Mouse (Mus musculus): Measurements from ENCODE around the gene Psmd13. TPM values are rescaled to one million over a fixed set of nuclear protein-coding genes. Genes with fewer than 3 reads are reported as not detected.

Gene Psmd13
- 100 to 1,000 TPM; 118 to 127 TPM for total RNA-seq (2021)
- long read RNA-seq, experiment 1, transcript Psmd13-201 (13 exons, 1,989 nt) = major isoform, 123 of 165 reads
- long read RNA-seq, experiment 1, partial matches to known transcripts = 6 of 165 reads
- long read RNA-seq, experiment 1, other reads (novel, unspliced or antisense) = 35 of 165 reads
- long read RNA-seq, experiment 2, transcript Psmd13-201 (13 exons, 1,989 nt) = major isoform, 35 of 45 reads
- long read RNA-seq, experiment 2, partial matches to known transcripts = 3 of 45 reads
- long read RNA-seq, experiment 2, other reads (novel, unspliced or antisense) = 7 of 45 reads

DNA sequence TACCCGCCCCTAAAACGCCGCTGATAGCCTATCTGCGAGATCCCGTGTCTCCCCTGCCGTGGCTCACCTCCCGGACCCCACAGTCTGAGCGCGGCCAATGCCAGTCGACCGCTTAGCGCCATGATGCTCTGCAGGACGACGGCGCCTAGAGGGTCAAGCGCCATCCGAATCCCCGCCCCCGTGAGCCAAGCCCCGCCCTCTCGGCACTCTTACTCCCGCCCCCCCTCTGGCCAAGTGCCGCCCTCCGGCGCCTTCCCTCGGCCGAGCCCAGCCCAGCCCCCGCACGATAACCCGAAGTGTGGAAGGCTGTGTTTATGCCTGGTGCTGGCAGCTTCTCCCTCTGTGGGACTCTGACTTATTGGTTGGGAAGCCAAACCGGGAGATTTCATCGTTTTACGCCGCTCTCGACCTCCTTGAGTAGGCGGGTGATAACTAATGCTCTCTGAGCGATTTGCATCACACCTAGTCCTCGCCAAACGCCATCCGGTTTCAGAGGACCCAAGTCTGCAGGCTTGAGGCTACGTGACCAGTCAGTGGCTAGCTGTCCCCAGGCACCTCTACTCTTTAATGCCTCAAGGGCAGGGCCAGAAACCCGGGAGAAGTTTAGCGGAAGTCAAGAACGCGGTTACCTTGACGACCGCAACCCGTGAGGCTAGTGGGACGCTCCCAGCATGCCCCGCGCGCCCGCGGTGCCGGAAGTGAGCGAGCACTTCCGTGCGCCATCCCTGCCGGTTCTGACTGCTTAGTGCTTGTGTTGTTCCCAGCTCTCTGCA is at the start of gene Psmd13, which contains the start of gene Sirt3:
Psmd13 (plus strand) TSS at position 273 of the 773 bp plus-strand sequence.
Sirt3 (minus strand) TSS at position 614 of the 773 bp plus-strand sequence.
- peak; percentile 95 to 98 for DNase-seq

DNA sequence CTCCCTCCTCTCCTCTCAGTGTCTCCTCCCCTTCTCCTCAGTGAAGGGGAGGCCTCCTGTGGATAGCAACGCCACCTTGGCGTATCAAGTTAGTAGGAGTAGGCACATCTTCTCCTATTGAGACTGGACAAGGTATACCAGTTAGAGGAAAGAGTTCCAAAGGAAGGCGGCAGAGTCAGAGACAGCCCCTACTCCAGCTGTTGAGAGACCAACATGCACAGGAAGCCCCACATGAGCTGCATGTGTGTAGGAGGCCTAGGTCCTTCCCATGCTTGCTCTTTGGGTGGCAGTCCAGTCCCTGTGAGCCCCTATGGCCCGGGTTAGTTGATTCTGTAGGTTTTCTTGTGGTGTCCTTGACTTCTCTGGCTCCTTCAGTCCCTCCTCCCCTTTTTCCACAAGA is 48.4 kb upstream of the Psmd13 start:
- DNase-seq = no peak

DNA sequence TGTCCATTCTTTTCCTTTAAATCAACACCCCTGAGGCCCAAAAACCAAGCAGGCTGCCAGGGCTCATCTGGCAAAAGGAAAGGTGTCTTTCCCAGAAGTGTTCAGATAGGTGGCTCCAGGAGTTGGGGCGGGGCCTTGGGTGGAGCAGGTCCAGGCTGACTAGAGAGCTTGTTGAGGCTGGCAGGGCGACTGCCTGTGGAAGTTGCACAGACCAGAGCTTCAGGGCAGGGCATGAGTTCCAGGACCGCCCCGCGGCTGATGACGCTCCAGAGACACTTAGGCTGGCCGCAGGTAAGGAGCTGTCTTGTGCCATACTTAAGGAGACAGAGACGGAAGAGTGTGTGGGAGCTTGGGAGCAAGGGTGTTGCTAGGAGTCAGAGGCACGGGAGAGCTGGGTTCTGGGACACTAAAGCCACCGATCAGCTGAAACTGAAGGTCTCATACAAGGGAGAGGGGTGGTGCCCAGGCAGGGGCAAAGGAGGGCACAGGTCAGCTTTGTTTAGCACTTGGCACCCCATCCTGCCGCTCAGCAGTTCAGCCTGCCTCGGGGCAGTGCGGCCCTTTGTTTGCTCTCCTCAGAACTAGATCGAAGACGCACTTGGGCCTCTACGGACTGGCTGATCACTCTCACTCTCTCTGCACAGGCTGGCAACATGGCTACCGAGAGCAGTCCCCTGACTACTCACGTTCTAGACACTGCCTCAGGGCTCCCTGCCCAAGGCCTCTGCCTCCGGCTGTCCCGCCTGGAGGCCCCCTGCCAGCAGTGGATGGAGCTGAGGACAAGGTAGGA is 46.6 kb upstream of the Psmd13 start, which contains the start of gene Urah:
Urah (plus strand) TSS at position 51 of the 790 bp plus-strand sequence.
- DNase-seq = peak; percentile 67 to 73

DNA sequence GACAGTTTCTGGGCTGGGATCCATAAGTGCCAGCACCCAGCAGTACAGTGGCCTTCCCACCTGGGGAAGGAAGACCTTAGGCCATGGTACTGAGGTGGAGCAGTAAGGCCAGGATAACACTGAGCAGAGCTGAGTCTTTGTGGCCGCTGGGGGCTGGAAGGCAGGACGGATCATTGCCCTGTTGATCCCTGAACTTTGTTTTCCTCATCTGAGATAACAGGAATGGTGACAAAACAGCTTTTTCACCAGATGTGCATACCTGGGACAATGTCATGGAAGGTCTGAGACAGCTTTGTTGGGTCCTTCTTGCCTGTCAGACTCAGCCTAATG is 46.0 kb upstream of the Psmd13 start:
- DNase-seq = no peak

DNA sequence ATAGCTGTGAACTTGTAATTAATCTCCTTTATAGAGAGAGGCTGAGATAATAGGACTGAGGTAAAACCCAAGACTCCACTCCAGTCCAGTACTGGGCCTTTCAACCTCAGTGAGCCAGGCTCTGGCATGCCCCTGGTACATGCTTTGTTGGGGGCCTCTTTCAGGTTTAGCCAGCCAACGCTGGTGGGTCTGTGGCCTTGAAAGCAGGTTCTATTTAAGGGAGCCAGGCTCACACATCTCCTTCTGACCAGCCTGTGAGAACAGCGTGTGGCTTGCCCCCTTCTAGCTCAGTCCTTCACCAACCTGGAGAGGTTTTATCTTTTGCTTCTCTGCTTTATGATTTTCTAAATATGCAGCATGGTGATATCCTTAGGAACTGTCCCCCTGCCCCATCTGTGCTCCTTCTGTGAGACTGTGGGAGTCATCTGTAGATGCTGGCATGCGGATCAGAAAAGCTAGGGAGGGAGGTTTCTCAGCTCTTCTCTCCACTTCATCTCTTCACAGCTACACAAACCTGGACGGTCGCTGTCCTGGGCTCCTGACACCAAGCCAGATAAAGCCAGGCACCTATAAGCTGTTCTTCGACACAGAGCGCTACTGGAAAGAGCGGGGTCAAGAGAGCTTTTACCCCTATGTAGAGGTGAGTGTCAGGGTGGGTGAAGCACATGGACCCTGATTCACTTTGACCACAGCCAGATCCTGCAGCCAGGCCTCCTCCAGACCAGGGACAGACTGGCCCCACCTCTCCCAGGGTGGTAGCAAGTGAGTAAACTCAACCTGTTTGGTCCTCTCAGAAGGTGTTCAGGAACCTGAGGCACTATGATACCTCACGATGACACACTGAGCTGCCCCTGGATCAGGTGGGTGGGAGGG is 45.3 kb upstream of the Psmd13 start:
- no peak for DNase-seq

DNA sequence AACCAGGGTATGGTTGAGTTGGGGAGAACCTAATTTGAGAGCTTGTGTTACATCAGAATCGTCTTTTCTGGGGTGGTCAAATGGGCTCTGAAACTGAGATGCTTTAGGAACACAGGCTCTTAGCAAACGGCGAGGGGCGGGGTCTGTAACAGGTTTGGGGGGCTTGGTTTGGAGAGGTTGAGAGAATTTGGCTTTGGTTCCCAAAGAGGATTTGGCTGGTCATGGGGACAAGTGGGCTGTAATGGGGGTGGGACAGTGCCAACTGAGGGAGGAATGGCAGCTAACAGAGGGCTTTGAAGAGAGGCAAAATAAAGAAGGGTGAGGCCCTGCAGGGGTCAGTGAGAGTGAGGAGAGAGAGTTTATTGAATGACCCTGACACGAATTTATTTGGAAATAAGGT is 42.2 kb upstream of the Psmd13 start:
- no peak for DNase-seq

DNA sequence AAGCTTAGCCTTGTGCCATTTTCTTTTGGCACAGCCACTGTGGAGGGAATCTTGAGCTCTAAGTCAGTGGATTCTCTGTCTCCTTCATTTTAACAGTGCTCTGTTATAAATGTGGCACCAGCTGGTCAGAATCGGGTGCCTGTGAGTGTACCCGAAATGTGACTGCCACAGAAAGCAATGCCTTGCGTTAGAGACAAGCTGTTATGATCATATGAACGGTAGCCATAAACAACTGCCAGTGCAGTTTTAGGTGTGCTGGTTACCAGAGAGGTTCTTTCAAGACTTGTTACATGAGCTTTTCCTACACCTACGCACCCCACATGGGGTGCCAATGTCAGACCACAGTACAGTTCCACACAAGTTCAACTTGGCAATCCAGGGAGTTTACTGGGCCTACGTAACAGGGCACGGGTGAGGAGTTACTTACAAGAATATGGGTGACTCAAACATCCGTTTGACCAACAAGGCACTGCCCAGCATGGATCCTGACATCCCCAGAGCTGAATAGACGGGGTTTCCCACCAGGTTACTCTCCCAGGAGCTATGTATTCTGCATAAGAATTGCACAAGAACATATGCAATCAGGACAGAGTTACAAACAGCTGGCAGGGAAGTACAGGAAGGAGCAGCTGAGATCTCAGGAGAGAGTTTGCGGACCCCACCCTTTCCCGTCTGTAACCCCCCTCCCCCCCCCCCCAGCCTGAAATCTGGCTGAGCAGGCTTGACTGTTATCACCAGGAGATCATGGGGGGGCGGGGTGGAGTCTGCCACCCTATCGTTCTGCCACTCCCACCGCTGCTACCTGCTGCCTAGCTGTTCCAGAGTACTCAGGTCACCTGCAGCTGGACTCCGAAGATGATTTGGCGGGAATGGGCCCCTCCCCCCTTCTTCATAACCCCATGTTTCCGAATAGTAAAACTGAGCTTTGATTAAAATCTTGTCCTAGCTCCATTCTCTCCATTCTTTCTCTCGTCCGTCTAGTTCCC is 40.7 kb upstream of the Psmd13 start:
- DNase-seq = no peak

DNA sequence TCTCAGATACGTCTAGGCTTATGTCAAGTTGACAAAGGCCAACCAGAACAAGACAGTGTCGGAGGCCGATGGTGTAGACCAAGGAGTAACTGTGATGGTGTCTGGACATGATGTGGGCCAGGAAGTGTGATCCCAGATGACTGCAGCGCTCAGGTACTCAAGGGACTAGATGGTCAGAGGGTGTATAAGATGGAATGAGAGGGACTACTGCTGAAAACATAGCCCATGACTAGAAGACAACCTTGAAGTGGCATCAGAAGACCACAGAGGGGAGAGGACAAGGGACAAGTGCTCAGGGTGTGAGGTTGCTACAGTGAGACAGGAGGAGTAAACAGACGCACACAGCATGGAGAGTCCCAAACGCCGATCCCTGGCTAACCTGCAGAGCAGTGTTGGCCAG is 38.0 kb upstream of the Psmd13 start:
- no peak for DNase-seq

DNA sequence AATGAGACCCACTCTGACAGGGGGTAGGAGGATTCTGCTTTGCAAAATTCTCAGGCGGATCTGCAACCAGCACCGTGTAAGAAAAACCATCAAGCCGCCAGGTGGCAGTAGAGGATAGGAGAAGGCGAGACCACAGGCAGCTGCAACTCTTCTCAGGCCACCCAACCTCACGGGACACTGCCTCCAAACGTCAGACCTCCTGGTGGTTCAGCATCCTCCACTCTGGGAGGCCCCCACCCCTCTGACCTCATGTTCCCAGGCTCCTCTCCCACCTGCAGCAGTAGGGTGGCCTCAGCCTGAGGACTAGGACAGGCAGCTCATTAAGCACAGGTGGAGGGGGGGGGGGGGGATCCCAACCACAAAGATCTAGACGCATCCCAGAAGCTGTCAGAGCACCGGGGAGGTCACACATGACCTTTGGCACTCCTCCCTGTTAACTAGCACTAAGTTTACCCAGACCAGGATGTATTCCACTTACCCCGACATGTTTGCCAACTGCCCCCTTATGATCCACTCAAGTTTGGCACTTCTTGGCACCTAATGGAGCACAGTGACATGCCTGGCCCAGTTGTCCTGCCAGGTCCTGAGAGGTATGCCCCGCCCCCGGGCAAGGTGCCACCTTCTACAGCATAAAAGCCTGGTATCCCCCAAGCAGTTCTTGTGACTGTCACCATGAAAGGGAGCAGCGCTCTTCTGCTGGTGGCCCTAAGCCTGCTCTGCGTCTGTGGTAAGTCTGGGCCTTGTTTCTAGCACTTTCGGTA is 36.7 kb upstream of the Psmd13 start, which contains the start of gene Scgb1c1:
Scgb1c1 (plus strand) TSS at position 643 of the 761 bp plus-strand sequence.
- peak; percentile 93 to 94 for DNase-seq

DNA sequence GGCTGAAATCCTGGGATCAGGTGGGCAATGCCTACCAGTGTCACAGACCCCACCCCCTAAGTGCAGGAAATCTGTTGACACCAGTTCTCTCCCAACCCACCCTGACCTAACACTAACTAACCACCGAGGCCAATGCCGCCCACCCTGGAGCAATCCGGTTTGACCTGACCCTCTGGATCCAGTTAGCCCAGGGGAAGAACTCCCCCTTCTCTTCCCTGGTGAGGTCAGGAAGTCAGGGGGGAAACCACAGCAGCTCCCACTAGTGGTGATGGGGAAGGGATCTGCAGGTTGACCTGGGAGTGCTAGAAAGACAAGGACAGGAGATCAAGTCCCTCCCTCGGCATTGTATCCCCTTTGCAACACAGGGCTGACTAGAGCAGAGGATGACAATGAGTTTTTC is 36.1 kb upstream of the Psmd13 start:
- DNase-seq = no peak

DNA sequence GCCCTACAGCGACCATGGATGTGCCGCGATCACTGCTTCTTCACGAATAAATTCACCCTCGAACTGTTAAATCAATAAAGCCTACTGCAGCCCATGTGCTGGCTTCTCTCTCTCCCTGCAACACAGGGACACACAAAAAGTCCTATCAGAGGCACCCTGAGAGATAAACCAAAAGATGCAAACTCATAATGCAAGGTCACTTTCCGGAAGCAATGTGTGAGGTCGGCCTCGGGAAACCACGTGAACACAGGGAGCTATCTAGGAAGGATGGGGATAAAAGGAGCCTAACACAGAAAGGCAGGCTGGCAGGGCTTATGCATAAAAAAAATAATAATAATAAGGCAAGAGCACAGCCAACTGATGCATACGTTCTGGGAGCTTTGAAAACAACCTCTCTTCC is 35.1 kb upstream of the Psmd13 start:
- peak in 1 of 2 experiments; percentile 49 for DNase-seq

DNA sequence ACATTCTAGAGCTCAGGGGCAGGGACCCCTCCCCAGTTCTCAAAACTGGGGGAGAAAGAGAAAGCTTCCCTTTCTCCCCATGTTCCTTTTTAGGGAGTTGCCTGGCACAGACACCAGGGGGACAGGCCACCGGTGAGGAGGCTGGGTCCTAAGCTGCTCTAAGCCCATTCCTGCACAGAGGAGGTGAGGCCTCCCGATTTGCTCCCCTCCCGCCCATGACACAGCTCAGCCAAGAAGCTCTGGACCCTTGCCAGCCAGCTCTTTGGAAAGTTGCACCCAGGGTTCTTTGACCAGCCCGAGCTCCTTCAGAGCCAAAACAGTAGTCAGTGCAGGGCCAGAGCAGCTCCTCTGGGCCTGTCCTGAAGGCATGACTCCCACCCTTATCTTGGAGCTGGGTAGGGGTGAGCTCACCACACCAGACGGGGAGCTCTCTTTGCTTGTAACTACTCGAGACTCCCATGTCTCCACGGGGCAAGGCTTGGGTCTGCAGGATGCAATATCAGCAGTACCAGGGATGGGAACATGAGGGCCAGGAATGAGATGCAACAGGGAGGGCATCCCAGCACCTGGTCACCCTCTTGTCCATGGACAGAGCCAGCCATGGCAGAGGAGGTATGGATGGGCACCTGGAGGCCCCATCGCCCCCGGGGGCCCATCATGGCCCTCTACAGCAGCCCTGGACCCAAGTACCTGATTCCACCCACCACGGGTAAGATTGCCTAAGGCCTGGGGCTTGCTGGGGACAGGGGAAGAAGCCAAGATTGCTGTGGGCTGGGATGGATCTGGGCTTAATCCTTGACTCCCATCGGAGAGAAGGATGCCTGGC is 33.8 kb upstream of the Psmd13 start, which contains the start of gene Odf3:
Odf3 (plus strand) TSS at position 51 of the 826 bp plus-strand sequence.
- DNase-seq = peak; percentile 88 to 89

DNA sequence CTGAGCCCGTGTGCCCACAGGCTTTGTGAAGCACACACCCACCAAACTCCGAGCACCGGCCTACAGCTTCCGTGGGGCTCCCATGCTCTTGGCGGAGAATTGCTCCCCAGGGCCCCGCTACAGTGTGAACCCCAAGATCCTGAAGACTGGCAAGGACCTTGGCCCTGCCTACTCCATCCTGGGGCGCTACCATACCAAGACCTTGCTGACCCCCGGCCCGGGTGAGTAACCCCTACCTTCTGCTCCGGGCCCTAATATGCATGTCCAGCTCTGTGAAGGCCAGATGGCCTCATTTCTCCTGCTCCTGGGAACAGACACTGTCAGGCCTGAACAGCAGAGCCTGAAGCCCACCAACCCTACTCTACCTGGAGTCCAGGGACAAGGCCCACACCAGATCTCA is 33.2 kb upstream of the Psmd13 start:
- no peak for DNase-seq

DNA sequence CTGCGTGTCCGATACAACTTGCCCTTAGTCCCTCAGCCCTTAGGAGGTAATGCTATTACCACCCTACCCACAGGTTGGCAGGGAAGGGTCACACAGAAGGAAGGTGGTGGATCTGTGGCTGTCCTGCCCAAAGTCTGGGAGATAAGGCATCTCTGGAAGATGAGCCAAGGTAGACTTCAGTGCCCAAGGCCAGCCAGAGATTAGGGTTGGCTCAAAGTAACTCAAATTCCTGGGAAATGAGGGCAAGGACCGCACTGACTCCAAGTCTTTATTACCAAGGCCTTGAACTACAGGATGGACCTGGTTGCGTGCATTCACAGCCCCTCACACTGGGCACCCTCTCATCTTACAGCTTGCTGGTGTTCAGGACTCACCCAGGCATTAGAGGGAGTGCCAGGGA is 29.9 kb upstream of the Psmd13 start:
- DNase-seq = peak; percentile 47 to 48

DNA sequence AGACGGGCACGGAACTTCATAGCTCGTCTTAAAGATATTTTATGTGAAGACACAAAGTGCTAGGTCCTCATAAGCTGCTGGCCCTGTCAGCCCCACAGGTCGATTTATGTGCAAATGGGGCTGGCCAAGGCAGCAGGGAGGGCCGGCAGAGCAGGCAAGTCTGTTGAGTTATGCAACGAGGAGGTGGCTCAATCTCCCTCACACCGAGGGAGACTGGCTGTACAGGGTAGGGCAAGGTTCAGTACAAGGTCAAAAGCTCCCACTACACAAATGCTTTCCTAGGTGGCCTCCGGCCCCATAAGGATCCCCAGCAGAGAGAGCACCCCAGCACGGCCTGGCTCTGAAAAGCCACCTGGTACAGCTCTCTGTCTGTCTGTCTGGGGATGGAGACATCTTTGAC is 28.4 kb upstream of the Psmd13 start:
- DNase-seq = peak; percentile 61 to 71

DNA sequence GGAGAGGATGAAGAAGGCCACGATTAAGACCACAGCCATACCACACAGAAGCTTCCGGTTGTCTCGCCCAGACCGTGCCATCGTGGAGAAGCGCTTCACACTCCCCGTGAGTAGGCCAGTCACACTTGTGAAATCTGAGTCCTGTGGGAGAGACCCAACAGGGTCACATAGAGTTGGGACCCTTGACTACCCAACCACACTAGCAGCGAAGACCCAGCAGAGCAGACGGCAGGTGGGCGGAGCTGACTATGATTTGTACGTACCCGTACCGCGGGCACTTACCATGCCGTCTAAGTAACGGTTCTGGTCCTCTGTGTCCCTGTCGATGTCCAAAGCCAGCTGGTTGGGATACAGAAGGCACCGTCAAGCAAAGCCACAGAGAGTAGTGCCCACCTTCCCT is 27.3 kb upstream of the Psmd13 start:
- DNase-seq = no peak

DNA sequence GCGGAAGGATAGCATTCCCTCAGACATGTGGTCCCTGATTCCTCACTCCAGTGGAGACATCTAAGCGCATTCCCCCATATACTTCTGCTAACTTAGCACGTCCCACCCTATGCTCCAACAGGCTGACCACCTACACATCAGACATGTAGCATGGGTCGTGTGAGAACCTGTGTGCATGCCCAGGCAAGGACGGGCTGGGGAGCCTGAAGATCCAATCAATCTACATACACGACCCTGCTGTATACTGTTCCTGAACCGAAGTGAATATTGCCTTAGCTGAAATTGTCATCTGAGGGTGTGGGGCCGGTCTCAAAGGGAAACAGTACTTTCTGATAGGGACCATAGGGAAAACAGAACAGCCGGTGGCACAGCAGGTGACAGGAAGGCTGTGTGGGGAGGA is 26.6 kb upstream of the Psmd13 start:
- no peak for DNase-seq
